Mouse (Mus musculus) heart, adult 2 months (tissue): ENCODE results near the gene Wdr81.

Experiments used
- CTCF ChIP-seq: fragments of 200-600 bp; IDR thresholded peaks from 2 replicates; pipeline ENCODE4 v1.8.1; 2022; ENCODE audit warnings: antibody characterized with exemption, mild to moderate bottlenecking, moderate library complexity
- EP300 ChIP-seq: fragments of 200-500 bp; IDR thresholded peaks from 2 replicates; pipeline ENCODE4 v1.6.1; 2011; ENCODE audit warnings: low read depth, low read length, control low read depth; ENCODE audit not compliant: insufficient read depth

DNA sequence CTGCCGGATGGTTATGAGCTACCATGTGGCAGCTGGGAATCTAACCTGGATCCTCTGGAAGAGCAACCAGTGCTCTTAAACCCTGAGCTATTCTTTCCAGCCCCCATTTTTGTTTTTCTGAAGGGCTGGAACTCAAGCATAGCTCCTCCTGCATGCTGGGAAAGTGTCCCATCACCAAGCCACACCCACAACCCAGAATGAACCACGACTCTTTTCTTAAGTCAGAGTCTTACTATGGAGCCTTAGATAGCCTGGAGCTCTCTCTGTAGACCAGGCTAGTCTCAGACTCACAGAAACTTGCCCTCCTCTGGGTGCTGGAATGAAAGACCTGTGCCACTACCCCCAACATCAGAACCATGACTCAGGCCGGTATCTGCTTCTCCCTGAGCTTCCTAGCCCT, 5.9 kb downstream of the Wdr81 start:
- TF ChIP-seq CTCF (no peak), EP300 (no peak)
